Mouse (Mus musculus): Measurements from ENCODE around the gene Ide. TPM values are rescaled to one million over a fixed set of nuclear protein-coding genes. Genes with fewer than 3 reads are reported as not detected.
A peak's percentile ranks its signal among the peaks of the same experiment; 100 is the strongest.

The Ide gene
- 10 to 100 TPM; 69.1 to 71.1 TPM for total RNA-seq (2021)

- intact Hi-C loops (cut with DNase I) = no loop called here
- no peak for DNase-seq
These were observed at the start of gene Ide for GRCm38 (mm10) chr19:37337752-37338151. Gene Ide (minus strand): TSS chr19:37337852.

GRCm38 (mm10) chr19:37386126-37386525, 48.5 kb upstream of the Ide start:
- intact Hi-C loops (cut with DNase I) = no loop called here

GRCm38 (mm10) chr19:37378816-37379215, 41.2 kb upstream of the Ide start:
- DNase-seq = no peak
- intact Hi-C loops (cut with DNase I) = no loop called here

More at GRCm38 (mm10) chr19:37386126-37386525, 48.5 kb upstream of the Ide start:
- no peak for DNase-seq

- intact Hi-C loops (cut with DNase I) = no loop called here
- no peak for DNase-seq
These were observed 39.8 kb upstream of the Ide start for GRCm38 (mm10) chr19:37377404-37377990.

GRCm38 (mm10) chr19:37376841-37377240, 39.2 kb upstream of the Ide start:
- intact Hi-C loops (cut with DNase I) = no loop called here
- DNase-seq = no peak

- intact Hi-C loops (cut with DNase I) = no loop called here
- DNase-seq = peak; percentile 94 to 95
These were observed 38.3 kb upstream of the Ide start, which contains the start of gene Kif11 for GRCm38 (mm10) chr19:37375755-37376615. Gene Kif11 (plus strand): TSS chr19:37376403.

GRCm38 (mm10) chr19:37374941-37375754, 37.5 kb upstream of the Ide start:
- no peak for DNase-seq
- intact Hi-C loops (cut with DNase I) = no loop called here

- intact Hi-C loops (cut with DNase I) = no loop called here
- DNase-seq = no peak
These were observed 32.7 kb upstream of the Ide start for GRCm38 (mm10) chr19:37370356-37370755.

- intact Hi-C loops (cut with DNase I) = no loop called here
- DNase-seq = no peak
These were observed 32.3 kb upstream of the Ide start for GRCm38 (mm10) chr19:37369921-37370320.

GRCm38 (mm10) chr19:37368990-37369389, 31.3 kb upstream of the Ide start:
- no peak for DNase-seq
- intact Hi-C loops (cut with DNase I) = no loop called here

GRCm38 (mm10) chr19:37363128-37363939, 25.7 kb upstream of the Ide start:
- intact Hi-C loops (cut with DNase I) = no loop called here
- DNase-seq = no peak

- no peak for DNase-seq
- intact Hi-C loops (cut with DNase I) = no loop called here
These were observed 24.9 kb upstream of the Ide start for GRCm38 (mm10) chr19:37362545-37362944.

GRCm38 (mm10) chr19:37360044-37360443, 22.4 kb upstream of the Ide start:
- no peak for DNase-seq
- intact Hi-C loops (cut with DNase I) = no loop called here

- DNase-seq = no peak
- intact Hi-C loops (cut with DNase I) = no loop called here
These were observed 15.7 kb upstream of the Ide start for GRCm38 (mm10) chr19:37353331-37353730.

GRCm38 (mm10) chr19:37352756-37353155, 15.1 kb upstream of the Ide start:
- intact Hi-C loops (cut with DNase I) = no loop called here
- DNase-seq = no peak

GRCm38 (mm10) chr19:37348952-37349351, 11.3 kb upstream of the Ide start:
- no peak for DNase-seq
- intact Hi-C loops (cut with DNase I) = no loop called here

GRCm38 (mm10) chr19:37348331-37348730, 10.7 kb upstream of the Ide start:
- DNase-seq = no peak
- intact Hi-C loops (cut with DNase I) = no loop called here

- DNase-seq = no peak
- intact Hi-C loops (cut with DNase I) = no loop called here
These were observed 8.6 kb upstream of the Ide start for GRCm38 (mm10) chr19:37346258-37346657.

- DNase-seq = no peak
- intact Hi-C loops (cut with DNase I) = no loop called here
These were observed 6.2 kb upstream of the Ide start for GRCm38 (mm10) chr19:37343899-37344298.

GRCm38 (mm10) chr19:37340931-37341330, 3.3 kb upstream of the Ide start:
- intact Hi-C loops (cut with DNase I) = no loop called here
- DNase-seq = no peak
